Comparison of ENCODE assay signal across 8 mouse cellular contexts in genomic region chr12:41023511-41024421, GRCm38 (mm10). TPM values are rescaled to one million over a fixed set of nuclear protein-coding genes. Genes with fewer than 3 reads are reported as not detected.
DNase-seq lines count a peak whose midpoint lies in the region; ATAC-seq and TF ChIP-seq lines count a peak whose summit lies in the region.

TSS of gene Immp2l (plus strand) at chr12:41024090.

- peaks cover 10% of the 10 kb centered on the region for H3K9me3 ChIP-seq in E14TG2a.4 (ENCODE audit: low read length)
- H3K9me3 ChIP-seq in forebrain, embryonic 12.5 days = 0 out of 2 replicates have a peak, but pooled peaks cover 2% of the 10 kb centered on the region
- H3K9me3 ChIP-seq in heart, postnatal 0 days (replicated peaks; ENCODE audit: control insufficient read depth, low read length) = 0 out of 2 replicates have a peak, but pooled peaks cover 3% of the 10 kb centered on the region
- no peaks in the 10 kb centered on the region for H3K9me3 ChIP-seq in liver, embryonic 16.5 days (replicated peaks; ENCODE audit: control insufficient read depth, low read length)
- H3K9me3 ChIP-seq in neural tube, embryonic 13.5 days = no peaks in the 10 kb centered on the region

- peak; percentile 60 for TF ChIP-seq POLR2A in testis, adult 2 months (IDR thresholded peaks at IDR 0.05; ENCODE audit: control insufficient read depth, low read depth, low read length)

- peak within 1 kb of the TSS; percentile 91 for H3K4me3 ChIP-seq in E14TG2a.4 (replicated peaks; ENCODE audit: low read length)
- peak within 1 kb of the TSS; percentile 68 for H3K4me3 ChIP-seq in forebrain, embryonic 12.5 days (replicated peaks)
- peak within 1 kb of the TSS; percentile 72 for H3K4me3 ChIP-seq in heart, postnatal 0 days (ENCODE audit: low read depth, low read length)
- H3K4me3 ChIP-seq in liver, embryonic 16.5 days (ENCODE audit: low read depth, low read length) = peak within 1 kb of the TSS; percentile 83
- H3K4me3 ChIP-seq in neural tube, embryonic 13.5 days = peak within 1 kb of the TSS; percentile 71
- H3K4me3 ChIP-seq in testis, adult 2 months (ENCODE audit: control insufficient read depth, low read depth, low read length) = peak within 1 kb of the TSS; percentile 95

- no peak for TF ChIP-seq CTCF in E14TG2a.4 (conservative IDR thresholded peaks at IDR 0.05; ENCODE audit: low read length)
- TF ChIP-seq CTCF in heart, postnatal 0 days (IDR thresholded peaks at IDR 0.05; ENCODE audit: low read depth) = no peak
- TF ChIP-seq CTCF in testis, adult 2 months (IDR thresholded peaks at IDR 0.05; ENCODE audit: control insufficient read depth, insufficient read depth, insufficient replicate concordance, low read depth, low read length) = no peak

- no peak for TF ChIP-seq EP300 in heart, postnatal 0 days (IDR thresholded peaks at IDR 0.05; ENCODE audit: low read depth)

- H3K9ac ChIP-seq in forebrain, embryonic 12.5 days = peak within 1 kb of the TSS; percentile 75
- H3K9ac ChIP-seq in heart, postnatal 0 days (replicated peaks; ENCODE audit: low read depth, low read length) = peak within 1 kb of the TSS; percentile 50
- peak within 1 kb of the TSS; percentile 86 for H3K9ac ChIP-seq in liver, embryonic 16.5 days (ENCODE audit: low read depth, low read length)
- H3K9ac ChIP-seq in neural tube, embryonic 13.5 days = peak within 1 kb of the TSS; percentile 89

- peak; percentile 98 for DNase-seq in c-Kit-positive CD71-positive TER-119-positive erythroid progenitor cells, embryonic 14.5 days (ENCODE audit: low spot score)
- DNase-seq in heart, postnatal 0 days (ENCODE audit: low spot score) = peak; percentile 89
- DNase-seq in kidney, postnatal 4 days = peak; percentile 97

- peak within 1 kb of the TSS; percentile 61 for H3K4me2 ChIP-seq in forebrain, embryonic 12.5 days
- H3K4me2 ChIP-seq in heart, postnatal 0 days (ENCODE audit: low read depth, low read length) = peak within 1 kb of the TSS; percentile 74
- H3K4me2 ChIP-seq in liver, embryonic 16.5 days (ENCODE audit: low read depth, low read length) = peak within 1 kb of the TSS; percentile 92
- H3K4me2 ChIP-seq in neural tube, embryonic 13.5 days = peak within 1 kb of the TSS; percentile 76

- peak; percentile 96 for ATAC-seq in forebrain, embryonic 12.5 days (ENCODE audit: low FRiP score)
- peak; percentile 99 for ATAC-seq in heart, postnatal 0 days (ENCODE audit: insufficient read depth, low read depth)
- peak; percentile 95 for ATAC-seq in liver, embryonic 16.5 days (ENCODE audit: low read depth)
- peak; percentile 97 for ATAC-seq in neural tube, embryonic 13.5 days (ENCODE audit: low read depth)

- no peaks in the 10 kb centered on the region for H3K27me3 ChIP-seq in E14TG2a.4 (ENCODE audit: insufficient read depth, low read length)
- no peaks in the 10 kb centered on the region for H3K27me3 ChIP-seq in forebrain, embryonic 12.5 days
- H3K27me3 ChIP-seq in heart, postnatal 0 days (ENCODE audit: control insufficient read depth, insufficient read depth, low read length) = no peaks in the 10 kb centered on the region
- H3K27me3 ChIP-seq in liver, embryonic 16.5 days (ENCODE audit: control insufficient read depth, insufficient read depth, low read depth, low read length) = no peaks in the 10 kb centered on the region
- H3K27me3 ChIP-seq in neural tube, embryonic 13.5 days = no peaks in the 10 kb centered on the region
- H3K27me3 ChIP-seq in testis, adult 2 months (ENCODE audit: control insufficient read depth, insufficient read depth, low read length) = no peaks in the 10 kb centered on the region

- H3K27ac ChIP-seq in forebrain, embryonic 12.5 days = 0 out of 2 replicates have a peak within 1 kb of the TSS, but pooled peaks have one; percentile 46
- H3K27ac ChIP-seq in heart, postnatal 0 days (ENCODE audit: low read depth) = 0 out of 2 replicates have a peak within 1 kb of the TSS, but pooled peaks have one; percentile 3
- H3K27ac ChIP-seq in liver, embryonic 16.5 days (ENCODE audit: low read length) = peak within 1 kb of the TSS; percentile 73
- H3K27ac ChIP-seq in neural tube, embryonic 13.5 days (replicated peaks) = peak within 1 kb of the TSS; percentile 75
- H3K27ac ChIP-seq in testis, adult 2 months (ENCODE audit: control insufficient read depth, insufficient read depth, low read depth, low read length) = peak within 1 kb of the TSS; percentile 63

- 3% methylated on average over 58 of the region's 68 CpGs for WGBS in forebrain, embryonic 12.5 days
- 3% methylated on average over 56 of the region's 68 CpGs for WGBS in heart, postnatal 0 days
- WGBS in liver, embryonic 16.5 days (ENCODE audit: insufficient replicate concordance) = 2% methylated on average over 60 of the region's 68 CpGs
- WGBS in neural tube, embryonic 13.5 days = 4% methylated on average over 56 of the region's 68 CpGs

- peaks cover 9% of the 10 kb centered on the region; the same call in 1 of the 2 replicates for H3K36me3 ChIP-seq in E14TG2a.4 (ENCODE audit: insufficient read depth, low read length)
- no peaks in the 10 kb centered on the region for H3K36me3 ChIP-seq in forebrain, embryonic 12.5 days (replicated peaks)
- no peaks in the 10 kb centered on the region for H3K36me3 ChIP-seq in heart, postnatal 0 days (replicated peaks; ENCODE audit: control insufficient read depth, insufficient read depth, low read length)
- no peaks in the 10 kb centered on the region for H3K36me3 ChIP-seq in liver, embryonic 16.5 days (ENCODE audit: control insufficient read depth, insufficient read depth)
- H3K36me3 ChIP-seq in neural tube, embryonic 13.5 days = no peaks in the 10 kb centered on the region
- H3K36me3 ChIP-seq in testis, adult 2 months (ENCODE audit: control insufficient read depth, insufficient read depth, low read length) = no peaks in the 10 kb centered on the region; the same call in 1 of the 2 replicates

- peaks cover 28% of the 10 kb centered on the region for H3K4me1 ChIP-seq in E14TG2a.4 (replicated peaks; ENCODE audit: low read depth, low read length)
- no peaks in the 10 kb centered on the region for H3K4me1 ChIP-seq in forebrain, embryonic 12.5 days
- no peaks in the 10 kb centered on the region for H3K4me1 ChIP-seq in heart, postnatal 0 days (ENCODE audit: control insufficient read depth, insufficient read depth)
- H3K4me1 ChIP-seq in liver, embryonic 16.5 days (ENCODE audit: control insufficient read depth, low read depth, low read length) = peaks cover 14% of the 10 kb centered on the region
- peaks cover 7% of the 10 kb centered on the region; the same call in 1 of the 2 replicates for H3K4me1 ChIP-seq in neural tube, embryonic 13.5 days (replicated peaks)
- H3K4me1 ChIP-seq in testis, adult 2 months (ENCODE audit: control insufficient read depth, insufficient read depth, low read length) = peaks cover 5% of the 10 kb centered on the region

RNA-seq across cellular contexts. Expression of gene Immp2l, which starts in this region (rescaled TPM):
- polyA plus RNA-seq in forebrain, embryonic 12.5 days (2016; fragmentation: Nextera tagmentation; extraction: Ambion mirVana) = 5.9 and 8.0 TPM in 2 replicates
- 3.6 and 8.5 TPM in 2 replicates for total RNA-seq in heart, postnatal 0 days (2014; rRNA removed; ENCODE audit: low replicate concordance)
- 10.8 and 14.1 TPM in 2 replicates for polyA plus RNA-seq in heart, postnatal 0 days (2015; fragmentation: Nextera tagmentation; extraction: Ambion mirVana)
- 12.5 and 16.2 TPM in 2 replicates for polyA plus RNA-seq in liver, embryonic 16.5 days (2015; fragmentation: Nextera tagmentation; extraction: Ambion mirVana)
- polyA plus RNA-seq in neural tube, embryonic 13.5 days (2015; fragmentation: Nextera tagmentation; extraction: Ambion mirVana) = 8.5 and 9.2 TPM in 2 replicates
- polyA plus RNA-seq in testis, adult 2 months (2012; rRNA removed) = 45.4 and 45.7 TPM in 2 replicates

Comparison
In these comparisons a context has a peak if more than half of its experiments do, and no peak if none do; other contexts are left out.
1. Peak in every context shown above with its lines: DNase-seq, ATAC-seq, H3K4me3 ChIP-seq and H3K27ac ChIP-seq.
2. H3K27ac ChIP-seq: peak in every context shown above with its lines; median percentile 75 in neural tube, embryonic 13.5 days; 73 in liver, embryonic 16.5 days; 63 in testis, adult 2 months; 46 in forebrain, embryonic 12.5 days; 3 in heart, postnatal 0 days.